Mouse (Mus musculus): ENCODE results near the gene Il10rb.
A peak's percentile ranks its signal among the peaks of the same experiment; 100 is the strongest.

Il10rb gene

GRCm38 (mm10) chr16:91450137-91451064 lies 44.4 kb downstream of the Il10rb start:
- no peak for DNase-seq (ENCODE audit: low read depth, low spot score)

GRCm38 (mm10) chr16:91451949-91452348 lies 46.0 kb downstream of the Il10rb start:
- DNase-seq (ENCODE audit: low read depth, low spot score) = no peak

- DNase-seq (ENCODE audit: low read depth, low spot score) = no peak
These were observed 46.5 kb downstream of the Il10rb start for GRCm38 (mm10) chr16:91452363-91452896.

GRCm38 (mm10) chr16:91455868-91456267 lies 49.9 kb downstream of the Il10rb start:
- DNase-seq (ENCODE audit: low read depth, low spot score) = no peak

GRCm38 (mm10) chr16:91458301-91458746 lies 52.4 kb downstream of the Il10rb start:
- no peak for DNase-seq (ENCODE audit: low read depth, low spot score)

- no peak for DNase-seq (ENCODE audit: low read depth, low spot score)
These were observed 53.0 kb downstream of the Il10rb start for GRCm38 (mm10) chr16:91458976-91459375.

GRCm38 (mm10) chr16:91459396-91459795 lies 53.4 kb downstream of the Il10rb start:
- DNase-seq (ENCODE audit: low read depth, low spot score) = no peak

- no peak for DNase-seq (ENCODE audit: low read depth, low spot score)
These were observed 53.9 kb downstream of the Il10rb start for GRCm38 (mm10) chr16:91459841-91460370.

- no peak for DNase-seq (ENCODE audit: low read depth, low spot score)
These were observed 55.2 kb downstream of the Il10rb start for GRCm38 (mm10) chr16:91461066-91461638.

GRCm38 (mm10) chr16:91461773-91462181 lies 55.8 kb downstream of the Il10rb start:
- no peak for DNase-seq (ENCODE audit: low read depth, low spot score)

GRCm38 (mm10) chr16:91462644-91463043 lies 56.7 kb downstream of the Il10rb start:
- DNase-seq (ENCODE audit: low read depth, low spot score) = no peak

- DNase-seq (ENCODE audit: low read depth, low spot score) = no peak
These were observed 57.4 kb downstream of the Il10rb start for GRCm38 (mm10) chr16:91463400-91463799.

GRCm38 (mm10) chr16:91463836-91464400 lies 58.0 kb downstream of the Il10rb start:
- no peak for DNase-seq (ENCODE audit: low read depth, low spot score)

- peak; percentile 95 for DNase-seq (ENCODE audit: low read depth, low spot score)
These were observed 58.9 kb downstream of the Il10rb start for GRCm38 (mm10) chr16:91464594-91465504.

GRCm38 (mm10) chr16:91465505-91466240 lies 59.7 kb downstream of the Il10rb start:
- DNase-seq (ENCODE audit: low read depth, low spot score) = no peak

- DNase-seq (ENCODE audit: low read depth, low spot score) = peak; percentile 60
These were observed 60.6 kb downstream of the Il10rb start for GRCm38 (mm10) chr16:91466566-91466965.

- no peak for DNase-seq (ENCODE audit: low read depth, low spot score)
These were observed 64.5 kb downstream of the Il10rb start for GRCm38 (mm10) chr16:91470470-91470869.

- DNase-seq (ENCODE audit: low read depth, low spot score) = no peak
These were observed 65.5 kb downstream of the Il10rb start for GRCm38 (mm10) chr16:91471481-91471880.
